Mouse (Mus musculus) neural tube, embryonic 12.5 days (tissue): Measurements from ENCODE around the gene D330020A13Rik. TPM values are rescaled to one million over a fixed set of nuclear protein-coding genes. Genes with fewer than 3 reads are reported as not detected.
"Not testable (repeated sequence)": the region's sequence is repeated elsewhere in the genome, so short reads cannot be mapped to it uniquely, and the experiment has no call there.

Experiments
- ATAC-seq: fragments of 200-750 bp; cut with Nextera tagmentation; 2 replicates; pipeline ENCODE4 v1.8.0; 2017; ENCODE audit warnings: low read depth, mild to moderate bottlenecking, moderate TSS enrichment, moderate library complexity; ENCODE audit not compliant: low FRiP score
- H3K27ac ChIP-seq: fragments of 300-500 bp; sonication (generic); 2 replicates; pipeline ENCODE4 v1.5.1; 2016
- H3K27me3 ChIP-seq: fragments of 300-500 bp; sonication (generic); replicated peaks from 2 replicates; pipeline ENCODE4 v1.6.1; 2016; ENCODE audit warnings: mild to moderate bottlenecking
- H3K36me3 ChIP-seq: fragments of 300-500 bp; sonication (generic); 2 replicates; pipeline ENCODE4 v1.6.1; 2016; ENCODE audit warnings: mild to moderate bottlenecking
- H3K4me1 ChIP-seq: fragments of 300-500 bp; sonication (generic); 2 replicates; pipeline ENCODE4 v1.6.1; 2016
- H3K4me2 ChIP-seq: fragments of 300-500 bp; sonication (generic); replicated peaks from 2 replicates; pipeline ENCODE4 v1.6.1; 2016; ENCODE audit warnings: mild to moderate bottlenecking
- H3K4me3 ChIP-seq: fragments of 300-500 bp; sonication (generic); 2 replicates; pipeline ENCODE4 v1.5.1; 2016
- H3K9ac ChIP-seq: fragments of 300-500 bp; sonication (generic); 2 replicates; pipeline ENCODE4 v1.6.1; 2016; ENCODE audit warnings: mild to moderate bottlenecking
- H3K9me3 ChIP-seq: fragments of 300-500 bp; sonication (generic); 2 replicates; pipeline ENCODE4 v1.6.1; 2016; ENCODE audit warnings: mild to moderate bottlenecking
- WGBS: fragments of 180-500 bp; shearing (Covaris S2); methylation state at CpG from one replicate; pipeline ENCODE4 v1.1.7; 2016; 5-methylcytosine and 5-hydroxymethylcytosine counted together
- polyA plus RNA-seq: library from polyadenylated mRNA; unstranded; fragments of >200 nt; fragmentation: Nextera tagmentation; extraction: Ambion mirVana; gene quantifications from 2 replicates; pipeline ENCODE4 v1.2.1, GENCODE M21; 2016

Gene D330020A13Rik
- polyA plus RNA-seq, 1 experiment from 2014 or later, result 0.49 TPM

- ATAC-seq, result no peak
- WGBS, result 65% methylated on average over 6 of the region's 6 CpGs
- H3K4me3 ChIP-seq, result no peak overlapping the region
Measured at GRCm38 (mm10) chr6:120264151-120264550, 30.0 kb upstream of the D330020A13Rik start.

GRCm38 (mm10) chr6:120274181-120274580, 20.0 kb upstream of the D330020A13Rik start:
- no peak overlapping the region for H3K9ac ChIP-seq
- H3K4me2 ChIP-seq, result no peak overlapping the region
- H3K4me1 ChIP-seq, result no peaks in the 10 kb centered on the region
- no peak for ATAC-seq
- 85% methylated on average over 8 of the region's 8 CpGs for WGBS
- H3K27ac ChIP-seq, result no peak overlapping the region
- H3K4me3 ChIP-seq, result no peak overlapping the region
- no peaks in the 10 kb centered on the region for H3K36me3 ChIP-seq
- H3K9me3 ChIP-seq, result no peaks in the 10 kb centered on the region
- H3K27me3 ChIP-seq, result no peaks in the 10 kb centered on the region

More at GRCm38 (mm10) chr6:120264151-120264550, 30.0 kb upstream of the D330020A13Rik start:
- Histone ChIP-seq H3K27me3 (no peaks in the 10 kb centered on the region), H3K9me3 (no peaks in the 10 kb centered on the region), H3K27ac (no peak overlapping the region), H3K36me3 (no peaks in the 10 kb centered on the region), H3K9ac (no peak overlapping the region), H3K4me2 (no peak overlapping the region), H3K4me1 (no peaks in the 10 kb centered on the region)

- WGBS, result 59% methylated on average over 4 of the region's 4 CpGs
- Histone ChIP-seq H3K4me1 (no peaks in the 10 kb centered on the region), H3K9me3 (no peaks in the 10 kb centered on the region), H3K9ac (no peak overlapping the region), H3K4me3 (no peak overlapping the region), H3K4me2 (no peak overlapping the region), H3K27ac (no peak overlapping the region), H3K27me3 (no peaks in the 10 kb centered on the region), H3K36me3 (no peaks in the 10 kb centered on the region)
- ATAC-seq, result no peak
Measured at GRCm38 (mm10) chr6:120274887-120275286, 19.3 kb upstream of the D330020A13Rik start.

GRCm38 (mm10) chr6:120275301-120275700, 18.9 kb upstream of the D330020A13Rik start:
- Histone ChIP-seq H3K27me3 (no peaks in the 10 kb centered on the region), H3K4me2 (no peak overlapping the region), H3K9ac (no peak overlapping the region), H3K4me1 (no peaks in the 10 kb centered on the region), H3K36me3 (no peaks in the 10 kb centered on the region), H3K4me3 (no peak overlapping the region), H3K27ac (no peak overlapping the region), H3K9me3 (no peaks in the 10 kb centered on the region)
- 62% methylated on average over 6 of the region's 6 CpGs for WGBS
- ATAC-seq, result no peak

- no peak overlapping the region for H3K27ac ChIP-seq
- H3K4me2 ChIP-seq, result no peak overlapping the region
- H3K9ac ChIP-seq, result no peak overlapping the region
- no peaks in the 10 kb centered on the region for H3K36me3 ChIP-seq
- 81% methylated on average over 7 of the region's 7 CpGs for WGBS
- no peak overlapping the region for H3K4me3 ChIP-seq
- no peak for ATAC-seq
- no peaks in the 10 kb centered on the region for H3K9me3 ChIP-seq
- H3K4me1 ChIP-seq, result no peaks in the 10 kb centered on the region
- H3K27me3 ChIP-seq, result no peaks in the 10 kb centered on the region
Measured at GRCm38 (mm10) chr6:120276874-120277449, 17.2 kb upstream of the D330020A13Rik start.

GRCm38 (mm10) chr6:120287279-120287678, 6.9 kb upstream of the D330020A13Rik start:
- H3K9me3 ChIP-seq, result no peaks in the 10 kb centered on the region
- no peak overlapping the region for H3K9ac ChIP-seq
- no peak overlapping the region for H3K27ac ChIP-seq
- WGBS, result 88% methylated on average over 9 of the region's 9 CpGs
- no peak overlapping the region for H3K4me3 ChIP-seq
- no peaks in the 10 kb centered on the region for H3K36me3 ChIP-seq
- 0 out of 2 replicates have a peak, but pooled peaks cover 3% of the 10 kb centered on the region for H3K27me3 ChIP-seq
- no peak overlapping the region for H3K4me2 ChIP-seq
- no peak for ATAC-seq
- no peaks in the 10 kb centered on the region for H3K4me1 ChIP-seq

- H3K27me3 ChIP-seq, result peaks cover 12% of the 10 kb centered on the region
- no peaks in the 10 kb centered on the region for H3K36me3 ChIP-seq
- H3K4me1 ChIP-seq, result no peaks in the 10 kb centered on the region
- no peak for ATAC-seq
- H3K4me3 ChIP-seq, result no peak overlapping the region
- no peaks in the 10 kb centered on the region for H3K9me3 ChIP-seq
- no peak overlapping the region for H3K9ac ChIP-seq
- 60% methylated on average over 7 of the region's 7 CpGs for WGBS
- no peak overlapping the region for H3K4me2 ChIP-seq
- H3K27ac ChIP-seq, result no peak overlapping the region
Measured at GRCm38 (mm10) chr6:120288541-120288940, 5.6 kb upstream of the D330020A13Rik start.

GRCm38 (mm10) chr6:120289430-120289829, 4.7 kb upstream of the D330020A13Rik start:
- Histone ChIP-seq H3K36me3 (no peaks in the 10 kb centered on the region), H3K4me2 (no peak overlapping the region), H3K9me3 (no peaks in the 10 kb centered on the region), H3K4me1 (0 out of 2 replicates have a peak, but pooled peaks cover 7% of the 10 kb centered on the region), H3K27me3 (peaks cover 21% of the 10 kb centered on the region), H3K9ac (no peak overlapping the region), H3K4me3 (no peak overlapping the region), H3K27ac (no peak overlapping the region)
- WGBS, result 86% methylated on average over 4 of the region's 4 CpGs
- ATAC-seq, result no peak

- Histone ChIP-seq H3K27ac (no peak overlapping the region), H3K4me1 (peaks cover 12% of the 10 kb centered on the region; the same call in 1 of the 2 replicates), H3K9ac (no peak overlapping the region), H3K9me3 (no peaks in the 10 kb centered on the region), H3K4me3 (no peak overlapping the region), H3K4me2 (no peak overlapping the region), H3K27me3 (peaks cover 34% of the 10 kb centered on the region), H3K36me3 (no peaks in the 10 kb centered on the region)
- ATAC-seq, result no peak
- 91% methylated on average over 7 of the region's 7 CpGs for WGBS
Measured at GRCm38 (mm10) chr6:120291396-120292009, 2.7 kb upstream of the D330020A13Rik start.

GRCm38 (mm10) chr6:120294785-120295133, 595 bp downstream of the D330020A13Rik start:
- under 1% methylated on average over 16 of the region's 16 CpGs for WGBS
- Histone ChIP-seq H3K36me3 (no peaks in the 10 kb centered on the region), H3K27me3 (peaks cover 34% of the 10 kb centered on the region), H3K27ac (no peak overlapping the region), H3K4me1 (peaks cover 12% of the 10 kb centered on the region; the same call in 1 of the 2 replicates), H3K9me3 (no peaks in the 10 kb centered on the region), H3K4me3 (peak overlapping the region; percentile 57), H3K4me2 (peak overlapping the region; percentile 100), H3K9ac (peak overlapping the region; percentile 57)
- ATAC-seq, result peak; percentile 36; the same call in 1 of the 2 replicates

- H3K4me2 ChIP-seq, H3K9me3 ChIP-seq, H3K27ac ChIP-seq, ATAC-seq, H3K36me3 ChIP-seq, H3K9ac ChIP-seq, H3K4me3 ChIP-seq: not testable (repeated sequence)
- Histone ChIP-seq H3K27me3 (peaks cover 30% of the 10 kb centered on the region), H3K4me1 (peaks cover 12% of the 10 kb centered on the region; the same call in 1 of the 2 replicates)
- 97% methylated on average over 2 of the region's 2 CpGs for WGBS
Measured at GRCm38 (mm10) chr6:120296589-120296988, 2.4 kb downstream of the D330020A13Rik start.

- no peak overlapping the region for H3K4me3 ChIP-seq
- H3K27me3 ChIP-seq, result no peaks in the 10 kb centered on the region
- no peaks in the 10 kb centered on the region for H3K36me3 ChIP-seq
- no peaks in the 10 kb centered on the region for H3K4me1 ChIP-seq
- no peak overlapping the region for H3K27ac ChIP-seq
- no peak overlapping the region for H3K4me2 ChIP-seq
- H3K9ac ChIP-seq, result no peak overlapping the region
- no peak for ATAC-seq
- no peaks in the 10 kb centered on the region for H3K9me3 ChIP-seq
- WGBS, result 36% methylated on average over 6 of the region's 6 CpGs
Measured at GRCm38 (mm10) chr6:120301137-120301536, 7.0 kb downstream of the D330020A13Rik start.
